Mouse (Mus musculus): Measurements from ENCODE around the gene Rasal1.

DNA sequence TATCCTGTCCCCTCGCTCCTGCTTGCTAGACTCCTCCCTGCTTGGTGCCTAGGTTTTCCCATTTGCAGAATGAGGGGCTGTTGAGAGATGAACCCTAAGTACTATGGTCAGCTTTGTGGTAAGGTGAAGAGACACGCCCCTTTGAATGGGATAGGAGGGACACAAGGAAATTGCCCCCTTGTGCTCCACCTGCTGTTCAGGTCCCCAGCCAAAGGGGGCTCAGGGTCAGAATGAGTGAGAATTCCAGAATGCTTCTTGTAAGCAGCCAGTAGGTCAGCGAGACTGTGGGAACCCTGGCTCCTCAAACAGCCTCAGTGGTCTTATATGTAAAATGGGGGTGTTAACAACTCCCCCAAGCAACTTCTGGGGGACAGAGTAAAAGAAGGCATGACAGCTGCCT is 49.6 kb downstream of the Rasal1 start:
- no peak for TF ChIP-seq POLR2A (IDR thresholded peaks at IDR 0.05; ENCODE audit: control insufficient read depth, low read depth, low read length)
- no peak for TF ChIP-seq CTCF (IDR thresholded peaks at IDR 0.05; ENCODE audit: control insufficient read depth, insufficient read depth, insufficient replicate concordance, low read depth, low read length)
